Mouse (Mus musculus) intestine, postnatal 0 days (tissue): Measurements from ENCODE around the gene Edil3. TPM values are rescaled to one million over a fixed set of nuclear protein-coding genes. Genes with fewer than 3 reads are reported as not detected.

Experiments used
- ATAC-seq: fragments of 200-750 bp; cut with Nextera tagmentation; 2 replicates; pipeline ENCODE4 v1.8.0; 2017; ENCODE audit warnings: mild to moderate bottlenecking, moderate TSS enrichment, moderate library complexity
- H3K27ac ChIP-seq: fragments of 300-500 bp; sonication (generic); 2 replicates; pipeline ENCODE4 v1.5.1; 2014; ENCODE audit warnings: mild to moderate bottlenecking, low read depth, low read length, moderate library complexity
- H3K27me3 ChIP-seq: fragments of 300-500 bp; sonication (generic); replicated peaks from 2 replicates; pipeline ENCODE4 v1.6.1; 2014; ENCODE audit warnings: low read length, mixed read lengths; ENCODE audit not compliant: control insufficient read depth, insufficient read depth
- H3K36me3 ChIP-seq: fragments of 300-500 bp; sonication (generic); 2 replicates; pipeline ENCODE4 v1.6.1; 2014; ENCODE audit warnings: mild to moderate bottlenecking, moderate library complexity; ENCODE audit not compliant: control insufficient read depth, insufficient read depth
- H3K4me1 ChIP-seq: fragments of 300-500 bp; sonication (generic); replicated peaks from 2 replicates; pipeline ENCODE4 v1.6.1; 2014; ENCODE audit warnings: antibody characterized with exemption, low read length, mixed read lengths; ENCODE audit not compliant: control insufficient read depth, insufficient read depth
- H3K4me2 ChIP-seq: fragments of 300-500 bp; sonication (generic); replicated peaks from 2 replicates; pipeline ENCODE4 v1.6.1; 2014; ENCODE audit warnings: low read depth, mild to moderate bottlenecking, moderate library complexity
- H3K4me3 ChIP-seq: fragments of 300-500 bp; sonication (generic); 2 replicates; pipeline ENCODE4 v1.5.1; 2014; ENCODE audit warnings: low read depth, low read length
- H3K9ac ChIP-seq: fragments of 300-500 bp; sonication (generic); 2 replicates; pipeline ENCODE4 v1.6.1; 2014; ENCODE audit warnings: mild to moderate bottlenecking, low read depth, low read length
- H3K9me3 ChIP-seq: fragments of 300-500 bp; sonication (generic); 2 replicates; pipeline ENCODE4 v1.6.1; 2016; ENCODE audit warnings: mixed run types; ENCODE audit not compliant: control insufficient read depth
- CTCF ChIP-seq: sonication (generic); IDR thresholded peaks from 2 replicates; pipeline ENCODE4 v1.5.1; 2016; ENCODE audit warnings: low read depth, mild to moderate bottlenecking, control low read depth, antibody characterized with exemption, moderate library complexity
- WGBS: fragments of 180-500 bp; shearing (Covaris S2); extraction: QIAGEN DNeasy Blood & Tissue Kit; methylation state at CpG from one replicate; pipeline ENCODE4 v1.1.7; 2014; 5-methylcytosine and 5-hydroxymethylcytosine counted together
- polyA plus RNA-seq: library from polyadenylated mRNA; unstranded; fragments of >200 nt; fragmentation: Nextera tagmentation; extraction: Ambion mirVana; gene quantifications from 2 replicates; pipeline ENCODE4 v1.2.1, GENCODE M21; 2015

Gene Edil3
- polyA plus RNA-seq, 1 experiment from 2014 or later: 3.0 TPM

DNA sequence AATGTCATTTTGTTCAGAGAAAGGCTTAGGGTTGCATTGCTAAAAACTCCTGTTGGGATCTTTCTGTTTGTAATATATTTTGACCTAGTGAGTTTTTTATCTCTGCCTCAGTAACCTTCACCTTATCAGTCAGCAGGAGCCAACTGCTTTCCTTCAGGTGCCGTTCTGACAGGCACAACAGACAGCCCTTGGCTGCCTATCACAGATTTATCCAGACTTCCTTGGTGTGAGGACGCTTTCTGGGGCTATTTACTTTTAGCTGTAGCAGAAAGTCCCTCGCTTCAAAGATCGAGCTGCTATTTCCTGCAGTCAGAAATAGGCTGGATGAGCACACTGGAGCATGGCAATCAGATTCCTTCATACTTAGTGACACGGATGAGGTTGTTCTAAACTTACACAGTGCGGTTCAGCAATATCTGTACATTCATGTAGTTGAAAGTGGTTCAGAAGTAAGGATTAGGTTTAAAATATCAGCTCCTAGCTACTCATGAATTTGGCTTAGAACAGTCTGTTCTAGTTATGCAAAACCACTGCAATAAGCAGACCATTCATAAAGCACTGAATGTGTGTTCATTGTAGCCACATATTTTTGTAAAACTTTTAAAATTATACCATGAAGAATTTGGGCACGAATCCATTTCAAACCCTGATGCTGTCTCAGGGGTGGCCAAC is 514.8 kb downstream of the Edil3 start:
- no peaks in the 10 kb centered on the region for H3K36me3 ChIP-seq
- no peak for TF ChIP-seq CTCF
- H3K9ac ChIP-seq: no peak overlapping the region
- H3K4me1 ChIP-seq: no peaks in the 10 kb centered on the region
- H3K4me3 ChIP-seq: no peak overlapping the region
- WGBS: 32% methylated on average over 7 of the region's 7 CpGs
- H3K27me3 ChIP-seq: no peaks in the 10 kb centered on the region
- H3K27ac ChIP-seq: no peak overlapping the region
- no peak for ATAC-seq
- no peak overlapping the region for H3K4me2 ChIP-seq
- no peaks in the 10 kb centered on the region for H3K9me3 ChIP-seq

DNA sequence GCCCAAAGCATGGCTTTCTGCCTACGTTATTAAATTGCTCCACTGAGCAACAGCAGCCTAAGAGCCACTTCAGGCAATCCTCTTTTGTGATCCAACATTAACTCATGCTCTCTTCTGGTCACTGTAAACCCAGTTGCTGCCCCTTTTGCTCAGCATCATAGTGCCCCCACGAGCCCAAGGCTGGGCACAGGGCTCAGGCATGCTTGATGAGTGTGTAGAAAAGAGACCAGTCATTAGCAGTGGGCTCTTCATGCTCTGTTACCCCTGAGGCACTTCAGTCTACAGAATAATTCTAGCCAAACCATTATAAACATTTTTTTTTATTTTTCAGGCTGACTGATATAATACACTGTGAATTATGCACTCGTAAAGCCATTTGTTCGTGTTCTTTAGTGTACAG is 517.8 kb downstream of the Edil3 start:
- Histone ChIP-seq H3K4me2 (no peak overlapping the region), H3K9me3 (no peaks in the 10 kb centered on the region), H3K4me1 (no peaks in the 10 kb centered on the region), H3K9ac (no peak overlapping the region), H3K36me3 (no peaks in the 10 kb centered on the region), H3K4me3 (no peak overlapping the region), H3K27ac (no peak overlapping the region), H3K27me3 (no peaks in the 10 kb centered on the region)
- TF ChIP-seq CTCF: no peak
- 67% methylated on average over 4 of the region's 4 CpGs for WGBS
- no peak for ATAC-seq

DNA sequence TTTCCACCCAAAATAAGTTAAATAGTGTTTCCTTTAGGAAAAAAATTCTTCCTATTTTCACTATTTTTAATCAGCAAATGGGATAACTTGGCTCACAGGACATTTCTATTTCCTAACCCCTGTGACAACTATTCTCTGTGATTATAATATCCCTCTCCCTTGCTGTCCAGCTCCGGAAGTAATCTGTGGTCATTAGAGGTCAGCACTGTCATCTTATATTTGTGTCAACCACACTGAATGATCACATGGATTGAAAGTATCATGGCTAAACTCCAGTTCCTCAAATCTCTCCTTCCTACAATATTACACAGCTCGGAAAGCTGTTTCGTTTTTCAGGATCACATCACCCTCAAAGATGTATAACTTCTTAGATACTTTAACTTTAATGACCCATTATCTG is 518.5 kb downstream of the Edil3 start:
- no peaks in the 10 kb centered on the region for H3K9me3 ChIP-seq
- TF ChIP-seq CTCF: no peak
- H3K4me2 ChIP-seq: no peak overlapping the region
- H3K27ac ChIP-seq: no peak overlapping the region
- H3K36me3 ChIP-seq: no peaks in the 10 kb centered on the region
- no peak for ATAC-seq
- no peak overlapping the region for H3K4me3 ChIP-seq
- H3K27me3 ChIP-seq: no peaks in the 10 kb centered on the region
- no peaks in the 10 kb centered on the region for H3K4me1 ChIP-seq
- no peak overlapping the region for H3K9ac ChIP-seq
- WGBS: 82% methylated on average over 3 of the region's 3 CpGs

DNA sequence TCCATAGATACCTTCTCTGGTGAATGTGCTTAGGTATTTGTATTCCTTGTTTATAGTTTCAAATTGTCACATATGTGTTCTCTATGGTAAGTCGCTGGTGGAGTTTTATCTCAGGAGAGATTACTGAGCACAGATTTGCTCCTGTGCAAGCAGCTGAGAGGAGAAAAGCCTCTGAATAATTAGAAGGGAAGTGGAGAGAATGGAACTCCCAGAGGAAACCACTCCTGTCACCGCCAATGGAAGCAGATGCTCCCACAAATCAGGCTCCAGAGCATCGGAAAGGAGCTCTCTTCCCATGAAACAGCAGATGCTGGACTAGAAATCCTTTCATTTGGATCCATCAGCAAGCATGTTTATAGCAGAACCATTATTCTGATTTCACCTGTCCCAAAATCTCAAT is 534.0 kb downstream of the Edil3 start:
- TF ChIP-seq CTCF: no peak
- no peak for ATAC-seq
- H3K27ac ChIP-seq: no peak overlapping the region
- H3K4me3 ChIP-seq: no peak overlapping the region
- no peaks in the 10 kb centered on the region for H3K9me3 ChIP-seq
- 47% methylated on average over 3 of the region's 3 CpGs for WGBS
- no peak overlapping the region for H3K9ac ChIP-seq
- no peaks in the 10 kb centered on the region for H3K36me3 ChIP-seq
- no peaks in the 10 kb centered on the region for H3K4me1 ChIP-seq
- no peak overlapping the region for H3K4me2 ChIP-seq
- no peaks in the 10 kb centered on the region for H3K27me3 ChIP-seq

DNA sequence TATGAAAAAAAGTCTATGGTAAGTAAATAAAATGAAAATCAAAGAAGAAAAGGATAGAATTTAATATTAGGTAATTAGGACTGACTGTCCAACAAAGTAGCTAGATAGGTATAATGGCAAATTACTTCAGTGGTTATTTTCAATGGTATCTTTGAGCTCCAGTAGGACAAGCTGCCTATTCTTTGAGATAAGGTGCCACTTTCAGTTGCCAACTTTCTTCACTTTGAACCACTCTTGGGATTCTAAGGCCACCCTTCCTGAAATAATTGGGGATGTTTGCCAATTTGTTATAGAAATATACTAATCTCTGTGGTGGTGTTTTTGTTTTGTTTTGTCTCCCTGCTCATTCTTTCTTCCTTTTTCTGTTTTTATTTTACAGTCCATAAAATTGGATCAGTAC is 537.1 kb downstream of the Edil3 start:
- Histone ChIP-seq H3K9ac (no peak overlapping the region), H3K27me3 (no peaks in the 10 kb centered on the region), H3K36me3 (no peaks in the 10 kb centered on the region), H3K9me3 (no peaks in the 10 kb centered on the region), H3K4me3 (no peak overlapping the region), H3K4me1 (no peaks in the 10 kb centered on the region), H3K27ac (no peak overlapping the region), H3K4me2 (no peak overlapping the region)
- TF ChIP-seq CTCF: no peak
- ATAC-seq: no peak

DNA sequence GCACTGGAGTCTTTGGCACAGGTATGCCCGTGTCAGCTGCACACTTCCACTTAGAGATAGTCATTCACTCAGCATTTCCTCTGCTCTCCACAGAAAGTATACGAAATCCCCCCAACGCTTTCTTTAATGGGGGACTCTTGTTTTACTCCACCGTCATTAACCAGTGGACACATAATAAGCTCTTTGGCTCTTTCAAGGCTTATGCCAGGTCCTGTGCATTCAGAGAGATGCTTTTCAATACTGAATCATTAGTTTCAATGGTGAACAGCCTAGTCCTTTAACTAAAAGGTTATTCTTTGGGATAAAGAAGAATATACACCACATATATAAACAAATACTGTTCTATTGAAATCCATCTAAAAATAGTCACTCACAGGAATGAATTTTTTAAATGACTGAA is 541.0 kb downstream of the Edil3 start:
- H3K4me3 ChIP-seq: no peak overlapping the region
- no peaks in the 10 kb centered on the region for H3K27me3 ChIP-seq
- ATAC-seq: no peak
- 71% methylated on average over 4 of the region's 4 CpGs for WGBS
- H3K4me1 ChIP-seq: no peaks in the 10 kb centered on the region
- H3K9me3 ChIP-seq: no peaks in the 10 kb centered on the region
- no peaks in the 10 kb centered on the region for H3K36me3 ChIP-seq
- H3K4me2 ChIP-seq: no peak overlapping the region
- TF ChIP-seq CTCF: no peak
- no peak overlapping the region for H3K27ac ChIP-seq
- no peak overlapping the region for H3K9ac ChIP-seq

DNA sequence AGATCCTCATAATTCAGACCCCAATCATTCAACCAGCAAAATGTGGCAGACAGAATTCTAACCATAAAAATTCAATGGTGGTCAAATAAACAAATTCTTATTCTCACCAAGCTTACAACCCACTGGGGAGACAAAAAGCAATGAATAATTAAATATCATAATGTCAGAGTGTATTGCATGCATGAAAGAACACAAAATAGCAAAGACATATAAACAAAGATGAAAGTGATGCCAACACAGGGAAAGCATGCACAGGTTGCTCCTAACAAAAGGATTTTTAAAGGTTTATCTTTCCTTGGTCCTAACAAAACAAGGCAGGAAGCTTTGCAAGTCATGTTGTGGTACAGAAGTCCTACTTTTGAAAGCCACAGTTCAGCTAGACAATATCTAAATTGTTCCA is 550.0 kb downstream of the Edil3 start:
- no peaks in the 10 kb centered on the region for H3K27me3 ChIP-seq
- no peak for ATAC-seq
- H3K27ac ChIP-seq: no peak overlapping the region
- no peaks in the 10 kb centered on the region for H3K36me3 ChIP-seq
- H3K9ac ChIP-seq: no peak overlapping the region
- H3K4me2 ChIP-seq: no peak overlapping the region
- H3K9me3 ChIP-seq: no peaks in the 10 kb centered on the region
- H3K4me1 ChIP-seq: no peaks in the 10 kb centered on the region
- H3K4me3 ChIP-seq: no peak overlapping the region
- TF ChIP-seq CTCF: no peak
